Mouse (Mus musculus): Measurements from ENCODE around the gene Cldn14.

DNA sequence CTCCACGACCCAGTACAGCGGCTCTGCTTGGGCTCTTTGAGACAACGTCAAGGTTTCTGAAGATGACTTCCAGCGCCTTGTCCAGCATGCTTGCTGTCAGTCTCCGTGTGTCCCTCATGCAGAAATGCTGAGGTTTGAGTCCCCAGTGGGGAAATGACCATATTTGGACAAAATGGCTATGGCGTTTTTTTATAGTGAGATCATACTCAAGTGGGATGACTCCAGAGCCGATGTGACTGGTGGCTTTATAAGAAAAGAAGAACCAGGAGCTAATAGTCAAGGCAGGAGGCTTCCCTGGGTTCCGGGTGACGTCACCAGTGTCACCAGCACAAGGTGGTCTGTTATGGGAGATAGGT lies 30.3 kb upstream of the Cldn14 start:
- TF ChIP-seq CTCF (IDR thresholded peaks at IDR 0.05; ENCODE audit: extremely low read depth, insufficient read depth, low read length) (no peak), POLR2A (IDR thresholded peaks at IDR 0.05; ENCODE audit: extremely low read depth, insufficient read depth, low read length) (no peak)

Data from cortical plate, adult 2 months (tissue).